Mouse (Mus musculus) stomach, postnatal 0 days (tissue): ENCODE results near the gene Ift43. TPM values are rescaled to one million over a fixed set of nuclear protein-coding genes. Genes with fewer than 3 reads are reported as not detected.

Experiments
- ATAC-seq: fragments of 200-750 bp; cut with Nextera tagmentation; 2 replicates; pipeline ENCODE4 v1.8.0; 2017; ENCODE audit not compliant: low FRiP score, low TSS enrichment
- DNase-seq: peaks from one replicate; pipeline ENCODE4 v3.0.0-alpha.2; 2016; ENCODE audit warnings: low spot score
- H3K27ac ChIP-seq: fragments of 300-500 bp; sonication (generic); replicated peaks from 2 replicates; pipeline ENCODE4 v1.5.1; 2014; ENCODE audit warnings: mild to moderate bottlenecking, control low read depth
- H3K27me3 ChIP-seq: fragments of 300-500 bp; sonication (generic); 2 replicates; pipeline ENCODE4 v1.6.1; 2014; ENCODE audit warnings: low read length; ENCODE audit not compliant: control insufficient read depth, insufficient read depth
- H3K36me3 ChIP-seq: fragments of 300-500 bp; sonication (generic); 2 replicates; pipeline ENCODE4 v1.6.1; 2014; ENCODE audit warnings: low read length, mixed read lengths; ENCODE audit not compliant: control insufficient read depth, insufficient read depth
- H3K4me1 ChIP-seq: fragments of 300-500 bp; sonication (generic); replicated peaks from 2 replicates; pipeline ENCODE4 v1.6.1; 2014; ENCODE audit warnings: antibody characterized with exemption; ENCODE audit not compliant: control insufficient read depth, insufficient read depth
- H3K4me2 ChIP-seq: fragments of 300-500 bp; sonication (generic); replicated peaks from 2 replicates; pipeline ENCODE4 v1.6.1; 2014; ENCODE audit warnings: low read depth, mild to moderate bottlenecking, control low read depth, moderate library complexity
- H3K4me3 ChIP-seq: fragments of 300-500 bp; sonication (generic); 2 replicates; pipeline ENCODE4 v1.5.1; 2014; ENCODE audit warnings: low read depth, low read length, control low read depth
- H3K9ac ChIP-seq: fragments of 300-500 bp; sonication (generic); 2 replicates; pipeline ENCODE4 v1.6.1; 2014; ENCODE audit warnings: mild to moderate bottlenecking, low read length, control low read depth, mixed read lengths
- H3K9me3 ChIP-seq: fragments of 300-500 bp; sonication (generic); 2 replicates; pipeline ENCODE4 v1.6.1; 2016; ENCODE audit warnings: low read length; ENCODE audit not compliant: control insufficient read depth
- CTCF ChIP-seq: IDR thresholded peaks from 2 replicates; pipeline ENCODE4 v1.5.1; 2016; ENCODE audit warnings: antibody characterized with exemption, low read depth, mild to moderate bottlenecking, moderate library complexity
- EP300 ChIP-seq: optimal IDR thresholded peaks from 2 replicates; pipeline ENCODE3; 2016; ENCODE audit warnings: antibody characterized with exemption
- WGBS: fragments of 180-500 bp; shearing (Covaris S2); extraction: QIAGEN DNeasy Blood & Tissue Kit; methylation state at CpG from one replicate; pipeline ENCODE4 v1.1.7; 2014; 5-methylcytosine and 5-hydroxymethylcytosine counted together
- polyA plus RNA-seq: library from polyadenylated mRNA; unstranded; fragments of >200 nt; fragmentation: Nextera tagmentation; extraction: Ambion mirVana; gene quantifications from 2 replicates; pipeline ENCODE4 v1.2.1, GENCODE M21; 2015

The Ift43 gene
- 48.0 and 49.4 TPM in 2 replicates for polyA plus RNA-seq

GRCm38 (mm10) chr12:86082481-86083012 lies at the start of gene Ift43:
Ift43 (plus strand) TSS chr12:86082541.
- peak within 1 kb of the TSS; percentile 73 for H3K4me2 ChIP-seq
- H3K4me3 ChIP-seq, result peak within 1 kb of the TSS; percentile 66
- H3K9me3 ChIP-seq, result no peaks in the 10 kb centered on the region
- no peaks in the 10 kb centered on the region for H3K4me1 ChIP-seq
- H3K36me3 ChIP-seq, result no peaks in the 10 kb centered on the region
- TF ChIP-seq EP300 (no peak), CTCF (no peak)
- ATAC-seq (peak; percentile 72), DNase-seq (peak; percentile 91)
- peak within 1 kb of the TSS; percentile 59 for H3K9ac ChIP-seq
- H3K27ac ChIP-seq, result no peak within 1 kb of the TSS
- H3K27me3 ChIP-seq, result no peaks in the 10 kb centered on the region
- WGBS, result under 1% methylated on average over 35 of the region's 35 CpGs

- no peak overlapping the region for H3K4me3 ChIP-seq
- no peak overlapping the region for H3K27ac ChIP-seq
- TF ChIP-seq EP300 (no peak), CTCF (no peak)
- H3K27me3 ChIP-seq, result no peaks in the 10 kb centered on the region
- no peaks in the 10 kb centered on the region for H3K36me3 ChIP-seq
- DNase-seq, result no peak
- H3K9ac ChIP-seq, result no peak overlapping the region
- no peaks in the 10 kb centered on the region for H3K4me1 ChIP-seq
- ATAC-seq, result no peak
- no peaks in the 10 kb centered on the region for H3K9me3 ChIP-seq
- H3K4me2 ChIP-seq, result no peak overlapping the region
These were observed 46.8 kb upstream of the Ift43 start for GRCm38 (mm10) chr12:86035586-86035985.

GRCm38 (mm10) chr12:86036368-86037166 lies 45.8 kb upstream of the Ift43 start:
- ATAC-seq, result no peak
- no peak for TF ChIP-seq EP300
- no peak for TF ChIP-seq CTCF

GRCm38 (mm10) chr12:86037235-86037921 lies 45.0 kb upstream of the Ift43 start:
- Histone ChIP-seq H3K4me3 (no peak overlapping the region), H3K4me2 (no peak overlapping the region), H3K4me1 (no peaks in the 10 kb centered on the region), H3K36me3 (no peaks in the 10 kb centered on the region), H3K9me3 (no peaks in the 10 kb centered on the region), H3K9ac (no peak overlapping the region), H3K27ac (0 out of 2 replicates have a peak overlapping the region, but pooled peaks have one; percentile 18), H3K27me3 (no peaks in the 10 kb centered on the region)
- 44% methylated on average over 12 of the region's 12 CpGs for WGBS
- peak; percentile 42 for ATAC-seq
- TF ChIP-seq CTCF (no peak), EP300 (no peak)
- no peak for DNase-seq

More at GRCm38 (mm10) chr12:86036368-86037166, 45.8 kb upstream of the Ift43 start:
- WGBS, result 63% methylated on average over 9 of the region's 9 CpGs
- H3K36me3 ChIP-seq, result no peaks in the 10 kb centered on the region
- no peak overlapping the region for H3K4me2 ChIP-seq
- H3K4me3 ChIP-seq, result no peak overlapping the region
- H3K9me3 ChIP-seq, result no peaks in the 10 kb centered on the region
- no peaks in the 10 kb centered on the region for H3K4me1 ChIP-seq
- DNase-seq, result no peak
- no peak overlapping the region for H3K27ac ChIP-seq
- H3K27me3 ChIP-seq, result no peaks in the 10 kb centered on the region
- no peak overlapping the region for H3K9ac ChIP-seq

DNA sequence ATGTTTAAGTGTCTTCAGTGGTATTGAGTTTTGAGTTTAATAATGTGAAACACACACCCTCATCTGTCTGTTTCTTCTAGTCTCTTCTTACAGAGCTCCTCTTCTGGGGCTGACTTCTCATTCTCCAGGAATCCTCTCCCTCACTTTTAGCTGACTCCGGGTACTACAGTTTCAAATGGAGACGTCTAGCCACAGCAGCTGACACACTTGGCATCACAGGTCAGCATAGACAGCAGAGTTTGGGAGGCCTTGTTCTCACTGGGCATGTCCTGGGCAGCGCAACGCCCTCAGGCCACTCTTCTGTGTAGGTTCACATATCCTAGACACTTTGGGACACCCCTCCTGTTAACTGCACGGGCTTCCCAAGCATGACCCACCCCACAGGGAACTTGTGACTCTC lies 43.3 kb upstream of the Ift43 start:
- no peak overlapping the region for H3K4me2 ChIP-seq
- H3K4me3 ChIP-seq, result no peak overlapping the region
- H3K27me3 ChIP-seq, result no peaks in the 10 kb centered on the region
- WGBS, result 82% methylated on average over 5 of the region's 5 CpGs
- DNase-seq (no peak), ATAC-seq (no peak)
- H3K4me1 ChIP-seq, result no peaks in the 10 kb centered on the region
- H3K9ac ChIP-seq, result no peak overlapping the region
- H3K36me3 ChIP-seq, result no peaks in the 10 kb centered on the region
- TF ChIP-seq CTCF (no peak), EP300 (no peak)
- no peaks in the 10 kb centered on the region for H3K9me3 ChIP-seq
- no peak overlapping the region for H3K27ac ChIP-seq

DNA sequence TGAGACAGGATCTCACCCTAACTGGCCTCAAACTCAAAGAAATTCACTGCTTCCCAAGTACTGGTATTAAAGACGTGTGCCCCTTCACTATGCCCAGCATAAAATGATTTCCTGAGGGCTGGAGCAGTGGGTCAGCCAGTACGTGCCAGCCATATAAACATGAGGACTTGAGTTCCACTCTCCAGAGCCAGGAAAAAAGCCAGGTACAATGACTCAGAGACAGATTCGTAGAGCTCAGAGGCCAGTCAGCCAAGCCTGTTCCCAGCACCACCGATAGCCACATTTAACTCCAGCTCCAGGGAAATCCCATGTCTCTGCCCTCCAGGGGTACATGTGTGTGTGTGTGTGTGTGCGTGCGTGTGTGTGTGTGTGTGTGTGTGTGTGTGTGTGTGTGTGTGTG lies 42.6 kb upstream of the Ift43 start:
- no peaks in the 10 kb centered on the region for H3K36me3 ChIP-seq
- no peak overlapping the region for H3K27ac ChIP-seq
- DNase-seq (no peak), ATAC-seq (no peak)
- no peaks in the 10 kb centered on the region for H3K4me1 ChIP-seq
- H3K4me2 ChIP-seq, result no peak overlapping the region
- no peak for TF ChIP-seq CTCF
- no peak for TF ChIP-seq EP300
- no peaks in the 10 kb centered on the region for H3K27me3 ChIP-seq
- no peak overlapping the region for H3K4me3 ChIP-seq
- no peaks in the 10 kb centered on the region for H3K9me3 ChIP-seq
- WGBS, result 79% methylated on average over 6 of the region's 6 CpGs
- no peak overlapping the region for H3K9ac ChIP-seq
